In the genomic region with DNA sequence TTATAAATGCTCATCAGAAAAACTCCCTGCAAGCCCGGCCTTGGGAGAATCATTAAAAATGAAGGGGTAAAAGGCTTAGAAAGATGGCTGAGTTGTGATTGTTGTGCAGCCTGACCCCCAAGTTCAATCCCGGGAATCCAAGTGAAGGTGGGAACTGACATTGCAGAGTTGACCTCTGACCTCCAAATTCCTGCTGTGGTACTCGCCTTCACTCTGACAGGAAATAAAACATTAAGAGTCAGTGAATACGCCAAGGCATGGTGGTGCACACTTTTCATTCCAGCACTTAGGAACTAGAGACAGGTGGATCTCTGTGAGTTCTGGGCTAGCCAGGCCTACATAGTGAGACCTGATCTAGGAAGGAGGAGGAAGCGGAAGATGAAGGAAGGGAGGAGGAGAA, we compare ENCODE assay signal across 39 mouse cellular contexts. TPM values are rescaled to one million over a fixed set of nuclear protein-coding genes. Genes with fewer than 3 reads are reported as not detected.
"Had no signal": no experiment of that assay in that cellular context is flagged by ENCODE, and none has a peak within 500 bp of the region (broad histone marks: within the 10 kb centered on the region; RNA-seq: fewer than 3 reads in every experiment).

No protein-coding gene starts in this region.

- ATAC-seq: hindbrain, postnatal 0 days; intestine, embryonic 16.5 days had no signal

- DNase-seq: gastrocnemius, adult 2 months; gastrocnemius, postnatal 10 days; gastrocnemius, postnatal 25 days; heart, adult 18-20 months; heart, postnatal 10 days; heart, postnatal 36 days; kidney, adult 11 months; kidney, adult 2 months; kidney, adult 9 months; kidney, postnatal 14 days; kidney, postnatal 36 days; liver; liver, embryonic 13.5 days had no signal

- H3K27me3 ChIP-seq: heart, embryonic 12.5 days; hindbrain, embryonic 15.5 days; kidney, embryonic 15.5 days; liver, embryonic 13.5 days had no signal

- H3K36me3 ChIP-seq: hindbrain, embryonic 13.5 days; hindbrain, embryonic 15.5 days; limb, embryonic 10.5 days; limb, embryonic 12.5 days had no signal

- H3K9me3 ChIP-seq: heart, embryonic 10.5 days; heart, embryonic 12.5 days; hindbrain, embryonic 13.5 days; hindbrain, embryonic 15.5 days; kidney, embryonic 15.5 days; limb, embryonic 10.5 days; limb, embryonic 12.5 days; liver, embryonic 13.5 days had no signal

- H3K4me1 ChIP-seq: hindbrain, embryonic 15.5 days; limb, embryonic 12.5 days had no signal

- H3K4me3 ChIP-seq: gastrocnemius, adult 2 months; heart, embryonic 10.5 days; heart, embryonic 12.5 days; hindbrain, embryonic 13.5 days; hindbrain, embryonic 15.5 days; kidney, embryonic 15.5 days; layer of hippocampus, adult 2 months; left cerebral cortex, adult 2 months; limb, embryonic 10.5 days; limb, embryonic 12.5 days; liver, embryonic 13.5 days had no signal

RNA-seq across cellular contexts. Expression of gene Elobl, which starts 38.7 kb away (rescaled TPM):
- total RNA-seq: gastrocnemius, adult 2 months; gastrocnemius, postnatal 10 days; gastrocnemius, postnatal 25 days; gastrocnemius, postnatal 4 days; granulocyte monocyte progenitor cell, adult 5-6 weeks; heart, adult 18-20 months; heart, adult 8-10 months; heart, postnatal 10 days; heart, postnatal 36 days; hematopoietic stem cell, adult 5-6 weeks; hindbrain, postnatal 0 days; layer of hippocampus, adult 2 months; layer of hippocampus, postnatal 10 days; layer of hippocampus, postnatal 25 days; left cerebral cortex, adult 2 months; left cerebral cortex, postnatal 14 days; left cerebral cortex, postnatal 36 days had no signal
- polyA plus RNA-seq: heart, embryonic 10.5 days; heart, embryonic 12.5 days; heart, embryonic 14.5 days; heart, embryonic 16.5 days; hindbrain, embryonic 11.5 days; hindbrain, embryonic 13.5 days; hindbrain, embryonic 15.5 days; hindbrain, postnatal 0 days; intestine, embryonic 14.5 days; intestine, embryonic 16.5 days; kidney, embryonic 15.5 days; kidney, postnatal 0 days; limb, embryonic 10.5 days; limb, embryonic 12.5 days; limb, embryonic 14.5 days; liver, embryonic 11.5 days; liver, embryonic 13.5 days had no signal
